Mouse (Mus musculus): ENCODE data around the gene 1700084M14Rik.
"Not testable (repeated sequence)": the region's sequence is repeated elsewhere in the genome, so short reads cannot be mapped to it uniquely, and the experiment has no call there.

1700084M14Rik gene

DNA sequence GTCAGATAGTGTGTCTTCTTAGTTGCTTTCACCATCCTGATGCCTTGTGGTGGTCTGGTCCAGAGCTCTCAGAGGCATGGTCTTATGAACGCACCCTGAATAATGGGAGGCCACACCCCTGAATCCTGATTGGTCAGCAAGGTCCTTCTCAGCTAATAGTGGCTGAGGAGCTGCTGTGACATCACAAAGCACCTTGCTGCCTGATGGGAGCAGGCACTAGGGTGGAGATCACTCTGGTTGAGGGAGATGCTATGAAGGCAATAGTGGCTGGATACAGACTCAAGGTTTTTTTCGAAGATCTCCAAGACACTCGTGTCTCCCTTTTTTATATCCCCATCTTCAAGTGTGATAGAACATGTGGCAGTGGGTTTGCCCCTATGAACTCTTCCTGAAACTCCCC lies at the start of gene 1700084M14Rik:
1700084M14Rik (minus strand) TSS at position 101 of the 400 bp plus-strand sequence.
- not testable (repeated sequence) for DNase-seq (ENCODE audit: low read depth)
